Mouse (Mus musculus): ENCODE measurements at regions not wholly inside any gene's neighbourhood (a gene's known extent, or its start where the extent isn't known, plus 50 kb on each side); places are given as distances from the start of the nearest gene placed in this dataset.

DNA sequence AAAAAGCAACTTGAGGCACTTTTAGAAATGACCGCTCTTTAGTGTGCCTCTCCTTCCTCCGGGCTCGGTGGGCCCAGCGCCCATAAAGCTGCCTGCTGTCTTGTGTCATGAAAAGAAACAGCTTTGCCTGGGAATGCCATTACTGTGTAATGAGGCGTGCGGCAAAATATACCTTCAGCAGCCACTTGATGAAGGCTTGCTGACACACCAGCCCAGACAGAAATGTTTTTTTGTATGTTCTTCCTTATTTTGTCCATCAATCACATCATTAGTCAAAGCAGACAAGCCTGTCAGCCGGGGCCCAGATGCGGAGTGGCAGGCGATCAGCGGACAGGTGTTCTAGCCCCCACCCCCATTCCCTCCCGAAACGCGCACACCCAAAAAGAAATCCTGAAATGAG is 482.5 kb downstream of the Tshz3 start:
- Histone ChIP-seq H3K4me1 (ENCODE audit: control insufficient read depth, insufficient read depth, low read length) (no peaks in the 10 kb centered on the region), H3K9ac (ENCODE audit: low read depth, low read length) (no peak overlapping the region), H3K36me3 (ENCODE audit: control insufficient read depth, insufficient read depth, low read length) (no peaks in the 10 kb centered on the region), H3K27ac (ENCODE audit: low read depth, low read length) (no peak overlapping the region), H3K27me3 (ENCODE audit: control insufficient read depth, insufficient read depth, low read length) (no peaks in the 10 kb centered on the region), H3K9me3 (replicated peaks; ENCODE audit: control insufficient read depth, low read length) (no peaks in the 10 kb centered on the region), H3K4me3 (ENCODE audit: low read depth, low read length) (no peak overlapping the region), H3K4me2 (no peak overlapping the region)
- WGBS (ENCODE audit: insufficient replicate concordance), result 72% methylated on average over 13 of the region's 13 CpGs
- no peak for ATAC-seq (replicated peaks; ENCODE audit: insufficient number of reproducible peaks, low FRiP score, low TSS enrichment)

DNA sequence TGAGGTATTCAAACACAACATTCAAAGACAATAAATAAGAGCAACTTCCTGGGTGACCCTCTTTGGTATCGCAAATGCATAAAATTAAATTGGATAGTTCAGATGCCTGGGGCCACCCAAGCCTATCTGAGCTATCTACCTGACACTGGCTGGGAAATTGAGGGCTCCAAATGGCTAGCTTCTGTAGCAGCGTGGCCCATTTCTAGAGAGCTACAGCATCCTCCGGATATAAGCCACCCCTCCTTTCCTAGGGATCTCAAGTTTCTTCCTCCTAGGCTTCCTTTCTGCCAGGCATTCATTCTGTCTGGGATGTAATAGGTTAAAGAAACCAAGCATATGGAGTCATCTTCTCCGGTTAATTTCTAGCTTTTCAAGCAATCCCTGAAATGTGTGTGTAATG is 483.2 kb downstream of the Tshz3 start:
- Histone ChIP-seq H3K4me1 (ENCODE audit: control insufficient read depth, insufficient read depth, low read length) (no peaks in the 10 kb centered on the region), H3K4me2 (no peak overlapping the region), H3K9ac (ENCODE audit: low read depth, low read length) (no peak overlapping the region), H3K4me3 (ENCODE audit: low read depth, low read length) (no peak overlapping the region), H3K27me3 (ENCODE audit: control insufficient read depth, insufficient read depth, low read length) (no peaks in the 10 kb centered on the region), H3K27ac (ENCODE audit: low read depth, low read length) (no peak overlapping the region), H3K9me3 (replicated peaks; ENCODE audit: control insufficient read depth, low read length) (no peaks in the 10 kb centered on the region), H3K36me3 (ENCODE audit: control insufficient read depth, insufficient read depth, low read length) (no peaks in the 10 kb centered on the region)
- WGBS (ENCODE audit: insufficient replicate concordance), result 64% methylated on average over 4 of the region's 4 CpGs
- no peak for ATAC-seq (replicated peaks; ENCODE audit: insufficient number of reproducible peaks, low FRiP score, low TSS enrichment)

DNA sequence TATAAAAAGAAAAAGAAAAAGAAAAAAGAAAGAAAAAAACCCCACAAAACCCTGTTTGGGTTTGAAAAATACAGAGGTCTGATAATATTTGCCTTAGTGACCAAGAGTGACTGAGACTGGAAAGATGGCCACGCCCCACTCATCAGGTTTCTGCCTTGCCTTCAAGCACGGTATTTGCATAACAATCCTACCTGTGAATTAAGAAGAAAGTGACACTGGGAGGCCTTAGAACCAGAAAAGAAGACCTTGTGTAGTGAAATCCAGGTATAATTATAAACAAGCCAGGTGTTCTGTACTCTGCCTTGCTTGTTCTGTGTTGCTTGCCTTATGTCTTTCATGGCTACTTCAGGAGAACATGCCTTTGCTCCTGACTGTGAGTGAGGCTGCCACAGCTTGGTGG is 494.6 kb downstream of the Tshz3 start:
- no peaks in the 10 kb centered on the region for H3K9me3 ChIP-seq (replicated peaks; ENCODE audit: control insufficient read depth, low read length)
- H3K4me2 ChIP-seq, result no peak overlapping the region
- H3K27ac ChIP-seq (ENCODE audit: low read depth, low read length), result no peak overlapping the region
- H3K4me1 ChIP-seq (ENCODE audit: control insufficient read depth, insufficient read depth, low read length), result no peaks in the 10 kb centered on the region
- no peaks in the 10 kb centered on the region for H3K27me3 ChIP-seq (ENCODE audit: control insufficient read depth, insufficient read depth, low read length)
- ATAC-seq (replicated peaks; ENCODE audit: insufficient number of reproducible peaks, low FRiP score, low TSS enrichment), result no peak
- no peak overlapping the region for H3K4me3 ChIP-seq (ENCODE audit: low read depth, low read length)
- no peak overlapping the region for H3K9ac ChIP-seq (ENCODE audit: low read depth, low read length)
- no peaks in the 10 kb centered on the region for H3K36me3 ChIP-seq (ENCODE audit: control insufficient read depth, insufficient read depth, low read length)
- WGBS (ENCODE audit: insufficient replicate concordance), result 20% methylated on average over 2 of the region's 2 CpGs

DNA sequence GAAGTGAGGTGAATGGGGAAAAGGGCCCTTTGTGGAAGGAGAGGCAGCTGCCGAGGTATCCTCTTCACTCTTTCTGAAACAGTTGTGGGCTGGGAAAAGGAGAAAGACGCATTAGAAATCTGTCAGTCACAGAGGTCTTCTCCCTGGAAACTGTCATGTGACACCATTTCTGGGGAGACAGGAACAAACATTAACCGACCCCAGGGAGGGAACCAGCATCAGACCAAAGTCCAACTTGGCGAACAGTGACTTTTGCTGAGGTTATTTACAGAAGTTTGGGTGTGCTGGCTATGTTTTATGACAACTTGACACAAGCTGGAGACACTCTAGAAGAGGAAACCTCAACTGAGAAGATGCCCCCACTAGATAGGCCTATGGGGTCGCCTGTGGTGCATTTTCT is 506.9 kb downstream of the Tshz3 start:
- H3K27ac ChIP-seq (ENCODE audit: low read depth, low read length), result no peak overlapping the region
- H3K36me3 ChIP-seq (ENCODE audit: control insufficient read depth, insufficient read depth, low read length), result no peaks in the 10 kb centered on the region
- WGBS (ENCODE audit: insufficient replicate concordance), result 67% methylated on average over 5 of the region's 5 CpGs
- no peak overlapping the region for H3K9ac ChIP-seq (ENCODE audit: low read depth, low read length)
- H3K9me3 ChIP-seq (replicated peaks; ENCODE audit: control insufficient read depth, low read length), result no peaks in the 10 kb centered on the region
- H3K4me3 ChIP-seq (ENCODE audit: low read depth, low read length), result no peak overlapping the region
- ATAC-seq (replicated peaks; ENCODE audit: insufficient number of reproducible peaks, low FRiP score, low TSS enrichment), result no peak
- H3K4me2 ChIP-seq, result no peak overlapping the region
- no peaks in the 10 kb centered on the region for H3K27me3 ChIP-seq (ENCODE audit: control insufficient read depth, insufficient read depth, low read length)
- no peaks in the 10 kb centered on the region for H3K4me1 ChIP-seq (ENCODE audit: control insufficient read depth, insufficient read depth, low read length)

DNA sequence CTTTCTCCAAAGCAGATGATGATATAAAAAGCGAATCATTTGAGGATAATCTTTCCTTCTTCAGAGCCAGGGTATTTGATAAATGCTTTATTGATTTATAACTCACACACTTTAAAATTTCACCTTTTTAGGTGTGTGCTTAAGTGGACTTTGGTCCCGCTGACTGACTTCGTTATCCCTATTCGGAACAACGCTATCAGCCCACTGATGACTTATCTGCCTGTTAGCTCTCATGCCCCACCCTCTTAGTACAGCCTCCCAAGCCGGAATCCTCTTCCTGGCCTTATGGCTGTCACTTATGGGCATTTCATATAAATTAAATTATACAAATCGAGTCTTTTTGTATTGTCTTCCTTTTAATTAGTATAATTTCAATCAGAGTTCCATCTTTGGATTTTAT is 510.4 kb downstream of the Tshz3 start:
- H3K9me3 ChIP-seq (replicated peaks; ENCODE audit: control insufficient read depth, low read length), result no peaks in the 10 kb centered on the region
- no peaks in the 10 kb centered on the region for H3K27me3 ChIP-seq (ENCODE audit: control insufficient read depth, insufficient read depth, low read length)
- H3K36me3 ChIP-seq (ENCODE audit: control insufficient read depth, insufficient read depth, low read length), result no peaks in the 10 kb centered on the region
- no peak overlapping the region for H3K4me3 ChIP-seq (ENCODE audit: low read depth, low read length)
- ATAC-seq (replicated peaks; ENCODE audit: insufficient number of reproducible peaks, low FRiP score, low TSS enrichment), result no peak
- H3K4me2 ChIP-seq, result no peak overlapping the region
- H3K9ac ChIP-seq (ENCODE audit: low read depth, low read length), result no peak overlapping the region
- no peak overlapping the region for H3K27ac ChIP-seq (ENCODE audit: low read depth, low read length)
- no peaks in the 10 kb centered on the region for H3K4me1 ChIP-seq (ENCODE audit: control insufficient read depth, insufficient read depth, low read length)
- WGBS (ENCODE audit: insufficient replicate concordance), result 79% methylated on average over 7 of the region's 7 CpGs

DNA sequence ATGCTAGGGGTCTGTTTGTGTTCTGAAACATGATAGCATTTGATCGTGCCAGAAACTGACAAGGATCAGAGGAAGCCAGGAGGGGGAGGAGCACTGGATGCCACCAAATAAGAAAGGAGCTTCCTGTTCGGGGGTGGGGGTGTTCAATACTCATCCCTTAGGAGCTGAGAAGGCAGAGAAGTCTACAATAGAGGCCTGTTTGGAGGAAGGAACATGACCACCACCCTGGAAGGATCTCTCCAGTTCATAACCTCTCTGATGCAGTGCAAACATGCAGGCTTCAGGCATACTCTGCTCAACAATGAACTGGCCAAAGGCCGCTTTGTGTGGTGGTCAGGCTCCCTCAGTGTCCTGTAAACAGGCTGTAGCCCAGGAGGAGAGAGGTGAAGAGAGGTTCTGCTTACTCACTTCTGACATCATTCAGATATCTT is 515.8 kb downstream of the Tshz3 start:
- Histone ChIP-seq H3K4me1 (ENCODE audit: control insufficient read depth, insufficient read depth, low read length) (no peaks in the 10 kb centered on the region), H3K9ac (ENCODE audit: low read depth, low read length) (no peak overlapping the region), H3K9me3 (replicated peaks; ENCODE audit: control insufficient read depth, low read length) (no peaks in the 10 kb centered on the region), H3K4me3 (ENCODE audit: low read depth, low read length) (no peak overlapping the region), H3K4me2 (peak overlapping the region; percentile 6), H3K36me3 (ENCODE audit: control insufficient read depth, insufficient read depth, low read length) (no peaks in the 10 kb centered on the region), H3K27ac (ENCODE audit: low read depth, low read length) (no peak overlapping the region), H3K27me3 (ENCODE audit: control insufficient read depth, insufficient read depth, low read length) (no peaks in the 10 kb centered on the region)
- WGBS (ENCODE audit: insufficient replicate concordance), result 31% methylated on average over 3 of the region's 3 CpGs
- no peak for ATAC-seq (replicated peaks; ENCODE audit: insufficient number of reproducible peaks, low FRiP score, low TSS enrichment)

DNA sequence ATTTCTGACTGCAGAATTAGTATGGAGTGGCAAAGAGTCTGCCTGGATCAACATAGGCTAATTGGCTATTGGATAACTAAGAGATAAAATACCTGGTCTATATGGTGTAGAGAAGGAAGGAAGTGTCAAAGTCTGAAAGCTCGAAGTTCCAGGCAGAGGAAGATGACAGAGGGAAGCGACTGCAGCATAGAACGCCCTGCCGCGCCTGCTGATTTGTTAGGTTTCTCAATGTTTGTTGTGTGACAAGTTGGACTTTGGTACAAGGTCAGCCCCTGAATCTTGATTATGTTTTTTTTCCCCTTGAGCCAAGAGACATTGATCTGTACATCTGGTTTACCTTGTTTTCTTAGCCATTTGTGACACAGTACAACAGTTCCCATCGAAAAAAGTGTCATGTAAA is 517.6 kb downstream of the Tshz3 start:
- Histone ChIP-seq H3K4me1 (ENCODE audit: control insufficient read depth, insufficient read depth, low read length) (no peaks in the 10 kb centered on the region), H3K9me3 (replicated peaks; ENCODE audit: control insufficient read depth, low read length) (no peaks in the 10 kb centered on the region), H3K36me3 (ENCODE audit: control insufficient read depth, insufficient read depth, low read length) (no peaks in the 10 kb centered on the region), H3K4me2 (no peak overlapping the region), H3K27ac (ENCODE audit: low read depth, low read length) (no peak overlapping the region), H3K4me3 (ENCODE audit: low read depth, low read length) (no peak overlapping the region), H3K9ac (ENCODE audit: low read depth, low read length) (no peak overlapping the region), H3K27me3 (ENCODE audit: control insufficient read depth, insufficient read depth, low read length) (no peaks in the 10 kb centered on the region)
- 80% methylated on average over 6 of the region's 6 CpGs for WGBS (ENCODE audit: insufficient replicate concordance)
- no peak for ATAC-seq (replicated peaks; ENCODE audit: insufficient number of reproducible peaks, low FRiP score, low TSS enrichment)

DNA sequence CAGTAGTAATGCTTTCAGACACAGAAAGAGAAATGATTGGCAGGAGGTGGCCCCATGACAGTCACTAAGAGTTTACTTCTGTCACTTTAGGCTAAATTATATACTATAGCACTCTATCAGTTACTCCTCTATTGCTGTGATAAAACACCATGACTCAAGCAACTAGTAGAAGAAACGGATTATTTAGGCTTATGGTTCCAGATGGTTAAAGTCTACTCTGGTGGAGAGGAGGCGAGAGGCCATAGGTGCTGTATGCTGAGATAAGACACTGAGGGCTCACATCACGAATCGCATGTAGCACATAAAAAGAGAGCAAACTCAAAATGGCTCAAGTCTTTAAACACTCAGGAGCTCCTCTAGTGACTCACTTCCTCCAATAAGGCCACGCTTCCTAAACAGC is 522.6 kb downstream of the Tshz3 start:
- Histone ChIP-seq H3K27ac (ENCODE audit: low read depth, low read length) (no peak overlapping the region), H3K4me2 (no peak overlapping the region), H3K4me3 (ENCODE audit: low read depth, low read length) (no peak overlapping the region), H3K36me3 (ENCODE audit: control insufficient read depth, insufficient read depth, low read length) (no peaks in the 10 kb centered on the region), H3K4me1 (ENCODE audit: control insufficient read depth, insufficient read depth, low read length) (no peaks in the 10 kb centered on the region), H3K9ac (ENCODE audit: low read depth, low read length) (no peak overlapping the region), H3K9me3 (replicated peaks; ENCODE audit: control insufficient read depth, low read length) (peaks cover 7% of the 10 kb centered on the region), H3K27me3 (ENCODE audit: control insufficient read depth, insufficient read depth, low read length) (no peaks in the 10 kb centered on the region)
- 91% methylated on average over 5 of the region's 5 CpGs for WGBS (ENCODE audit: insufficient replicate concordance)
- no peak for ATAC-seq (replicated peaks; ENCODE audit: insufficient number of reproducible peaks, low FRiP score, low TSS enrichment)

DNA sequence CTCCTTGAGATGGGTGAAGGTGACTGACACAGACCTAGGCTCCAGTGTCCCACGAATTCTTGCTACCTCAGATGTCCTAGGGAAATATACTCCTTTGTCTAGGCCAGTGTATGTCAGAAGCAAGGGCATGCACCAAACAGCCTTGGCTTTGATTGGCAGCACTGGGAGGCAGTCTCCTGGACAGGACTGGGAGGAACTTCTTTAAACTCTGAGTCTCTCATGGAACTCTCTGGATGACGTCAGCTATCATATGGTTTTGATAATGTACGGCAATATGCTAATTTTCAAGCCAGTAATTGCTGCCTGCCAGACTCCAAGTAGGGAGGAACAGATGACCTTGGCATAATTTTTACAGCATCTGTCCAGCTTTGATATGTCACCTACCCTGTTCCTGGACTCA is 528.5 kb downstream of the Tshz3 start:
- Histone ChIP-seq H3K9me3 (replicated peaks; ENCODE audit: control insufficient read depth, low read length) (peaks cover 7% of the 10 kb centered on the region), H3K4me3 (ENCODE audit: low read depth, low read length) (no peak overlapping the region), H3K27me3 (ENCODE audit: control insufficient read depth, insufficient read depth, low read length) (no peaks in the 10 kb centered on the region), H3K4me2 (no peak overlapping the region), H3K4me1 (ENCODE audit: control insufficient read depth, insufficient read depth, low read length) (no peaks in the 10 kb centered on the region), H3K36me3 (ENCODE audit: control insufficient read depth, insufficient read depth, low read length) (no peaks in the 10 kb centered on the region), H3K27ac (ENCODE audit: low read depth, low read length) (no peak overlapping the region), H3K9ac (ENCODE audit: low read depth, low read length) (no peak overlapping the region)
- ATAC-seq (replicated peaks; ENCODE audit: insufficient number of reproducible peaks, low FRiP score, low TSS enrichment), result no peak
- 57% methylated on average over 3 of the region's 3 CpGs for WGBS (ENCODE audit: insufficient replicate concordance)

Measured in heart, embryonic 11.5 days (tissue).